Mouse (Mus musculus) cerebellum, postnatal 25 days (tissue): ENCODE measurements around the gene Timm13.

Experiments used
- DNase-seq, 2 experiments: peaks; one replicate each; pipeline ENCODE4 v3.0.0; 2021; ENCODE audit warnings: mixed read lengths in 2 of 2

Timm13 gene

DNA sequence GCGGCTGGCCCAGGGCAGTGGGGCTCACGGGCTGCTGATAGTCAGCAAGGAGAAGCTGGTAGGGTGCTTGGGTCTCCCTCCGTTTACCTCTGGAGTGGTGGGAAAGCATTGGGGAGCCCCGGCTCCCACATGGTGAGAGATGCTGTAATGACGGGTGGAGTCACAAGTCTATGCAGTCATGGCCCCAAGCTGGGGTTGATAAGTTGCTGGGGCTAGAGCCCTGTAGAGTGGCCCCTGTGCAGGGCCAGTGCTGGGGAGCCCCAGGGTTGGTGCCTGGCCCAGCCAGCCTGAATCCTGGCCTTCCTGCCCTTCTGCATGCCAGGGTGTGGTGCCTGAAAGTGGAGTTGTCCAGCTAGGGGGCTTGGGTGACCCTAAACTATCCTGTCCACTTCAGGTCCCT lies 38.5 kb downstream of the Timm13 start:
- DNase-seq: no peak

DNA sequence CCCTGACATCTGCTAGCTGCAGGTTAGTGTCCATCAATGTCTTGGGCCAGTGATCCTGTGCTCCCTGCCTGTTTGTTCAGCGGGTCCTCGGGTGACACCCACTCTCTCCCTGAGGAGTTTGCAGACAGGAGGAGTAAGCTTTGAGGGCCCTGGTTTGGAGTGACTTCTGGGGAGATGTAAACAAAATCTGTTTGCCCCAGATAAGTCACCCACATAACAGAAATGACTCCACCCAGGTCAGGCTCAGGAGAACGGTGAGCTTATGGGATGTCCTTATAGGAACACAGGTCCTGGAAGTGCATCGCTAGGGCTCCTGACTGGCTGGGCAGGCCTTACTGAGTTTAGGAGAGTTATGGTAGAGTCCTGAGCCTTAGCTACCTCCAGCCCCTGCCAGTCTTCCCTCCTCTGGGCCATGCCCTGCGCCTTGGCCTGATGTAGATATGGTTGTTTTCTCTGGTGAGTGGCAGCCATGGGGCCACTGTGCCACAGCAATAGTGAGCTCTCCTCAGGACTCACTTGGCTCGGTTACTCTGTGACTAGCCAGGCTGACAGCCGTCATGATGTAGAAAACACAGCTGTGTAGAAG lies 42.3 kb downstream of the Timm13 start:
- DNase-seq: no peak

DNA sequence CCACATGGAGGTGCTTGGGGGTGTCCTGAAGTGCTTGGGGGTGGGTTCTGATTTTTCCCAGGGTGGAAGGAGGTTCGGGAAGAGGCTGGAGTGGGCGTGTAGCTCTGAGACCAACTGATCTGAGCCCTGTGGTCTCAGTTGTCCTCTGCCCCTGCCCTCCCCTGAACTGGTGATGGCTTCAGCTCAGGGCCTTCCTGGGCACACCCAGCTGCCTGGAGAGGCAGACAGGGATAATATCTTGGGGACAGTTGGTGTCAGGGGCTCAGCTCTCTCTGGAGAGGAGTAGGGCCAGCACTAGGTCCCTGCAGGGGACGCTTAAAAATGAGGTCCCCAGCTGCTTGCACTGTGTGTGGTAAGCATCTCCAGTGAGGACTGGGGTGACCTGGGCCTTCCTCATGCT lies 42.9 kb downstream of the Timm13 start:
- no peak for DNase-seq

DNA sequence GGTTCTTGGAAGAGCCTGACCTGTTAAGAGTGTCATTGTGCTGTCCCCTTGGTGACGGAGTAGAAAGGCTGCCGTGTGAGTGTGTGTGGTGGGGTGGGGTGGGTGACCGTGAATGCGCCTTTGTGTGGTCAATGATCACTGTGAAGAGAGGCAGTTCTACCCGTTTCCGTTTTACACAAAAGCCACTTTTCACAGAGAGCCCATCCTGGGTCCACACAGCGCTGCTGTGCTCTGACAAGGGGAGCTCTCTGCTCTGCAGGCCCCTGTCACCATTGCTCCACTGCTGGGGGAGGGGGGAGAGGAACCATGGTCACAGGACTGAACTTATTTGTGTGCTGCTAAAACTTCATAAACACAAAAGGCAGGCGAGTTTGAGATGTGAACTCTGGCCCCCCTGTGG lies 43.4 kb downstream of the Timm13 start:
- DNase-seq: no peak

DNA sequence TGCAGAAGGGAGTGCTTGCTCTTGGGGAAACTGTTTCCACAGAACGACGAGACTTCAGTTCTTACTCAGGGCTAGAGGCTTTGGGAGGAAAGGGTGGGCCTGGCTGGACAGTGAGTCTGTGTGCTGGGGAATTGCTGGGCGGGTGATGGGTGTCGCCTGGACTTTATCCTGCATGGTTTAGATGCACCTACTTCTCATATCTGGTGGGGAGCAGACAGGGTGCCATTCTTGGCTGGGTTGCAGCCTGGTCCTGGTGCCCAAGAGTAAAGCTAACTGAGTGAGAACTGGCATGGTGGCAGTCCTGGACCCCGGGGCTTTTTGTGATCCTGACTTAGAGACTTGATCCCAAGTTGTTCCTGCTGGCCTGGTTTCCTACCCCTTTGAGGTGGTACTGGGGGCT lies 43.9 kb downstream of the Timm13 start:
- DNase-seq: no peak

DNA sequence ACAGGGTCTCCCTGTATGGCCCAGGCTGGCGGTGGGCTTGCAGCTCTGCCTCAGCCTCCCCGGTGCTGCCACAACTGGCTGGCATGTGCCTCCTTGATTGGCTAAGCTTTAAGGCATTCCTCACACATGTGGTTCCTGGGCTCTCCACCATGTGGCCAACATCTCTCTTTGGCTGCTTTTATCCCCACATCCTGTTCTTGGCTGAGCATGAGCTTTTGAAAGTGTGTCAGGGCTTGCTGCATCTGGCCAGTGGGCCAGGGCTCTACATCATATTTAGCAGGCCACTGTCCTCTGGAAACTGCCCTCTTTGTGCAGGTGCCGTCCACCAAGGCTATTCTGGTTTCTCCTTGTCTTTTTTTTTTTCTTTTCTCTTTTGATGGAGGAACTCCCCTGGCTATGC lies 44.5 kb downstream of the Timm13 start:
- DNase-seq: no peak

DNA sequence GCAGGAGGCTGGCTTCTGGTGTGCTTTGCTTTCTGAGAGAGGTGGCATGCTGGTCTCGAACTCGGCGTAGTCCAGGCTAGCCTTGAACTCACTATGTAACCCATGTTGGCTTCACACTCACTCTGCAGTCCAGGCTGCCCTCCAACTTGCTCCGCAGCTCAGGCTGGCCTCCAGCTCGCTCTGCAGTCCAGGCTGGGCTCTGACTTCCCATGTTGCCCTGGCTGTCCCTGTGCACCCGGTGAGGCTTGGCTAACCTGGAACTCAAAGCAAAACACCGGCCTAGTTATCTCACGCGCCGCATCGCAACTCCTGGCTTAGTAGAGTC lies 45.1 kb downstream of the Timm13 start:
- peak; percentile 72 to 79 for DNase-seq

DNA sequence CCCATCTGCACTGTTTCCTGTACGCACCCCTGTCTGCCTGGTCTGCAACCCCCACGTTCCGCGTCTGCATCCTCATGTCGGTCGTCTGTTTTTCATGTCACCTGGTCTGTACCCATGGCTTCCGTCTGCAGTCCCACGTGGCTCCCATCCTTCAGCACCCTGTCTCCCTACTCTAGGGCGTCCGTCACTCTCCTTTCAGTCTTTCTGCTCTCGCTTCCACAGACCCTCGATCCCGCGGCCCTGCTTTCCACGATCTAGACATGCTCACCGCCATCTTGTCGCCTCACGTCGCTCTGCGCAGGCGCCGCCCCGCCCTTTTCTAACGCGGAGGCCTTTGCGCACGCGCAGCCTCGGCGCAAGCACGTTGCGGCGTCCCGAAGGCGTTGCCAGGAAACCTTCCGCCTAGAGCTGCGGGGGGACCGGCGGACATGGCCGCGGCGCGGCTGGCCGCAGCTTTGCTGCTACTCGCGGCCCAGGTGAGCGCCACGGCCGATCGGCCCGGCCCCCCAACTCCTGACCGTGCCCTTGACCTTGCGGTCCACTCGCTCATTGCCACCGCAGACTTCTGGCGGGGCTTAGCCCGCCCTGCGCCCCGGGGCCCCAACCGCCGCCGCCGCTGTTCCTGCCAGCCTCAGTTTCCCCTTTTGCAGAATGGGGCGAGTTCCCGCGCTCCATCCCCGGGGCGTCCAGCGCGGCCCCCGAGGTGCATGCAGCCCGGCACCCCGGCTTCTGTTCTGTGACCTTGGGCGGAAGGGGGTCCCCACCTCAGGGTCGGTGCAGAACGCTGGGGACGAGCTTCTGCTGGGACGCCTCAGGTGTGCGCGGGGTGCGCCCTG lies 45.6 kb downstream of the Timm13 start, which contains the start of the genes Lsm7 and Sppl2b:
Gene Lsm7, minus strand, starts transcription at position 297 of the 836 bp plus-strand sequence.
Gene Sppl2b, plus strand, starts transcription at position 363 of the 836 bp plus-strand sequence.
- peak; percentile 99 for DNase-seq
